Mouse (Mus musculus): ENCODE data around the gene Cldnd2.

- TF ChIP-seq POLR2A (IDR thresholded peaks at IDR 0.05; ENCODE audit: insufficient read depth, low read length) (no peak), CTCF (IDR thresholded peaks at IDR 0.05; ENCODE audit: low read depth, low read length) (no peak), EP300 (IDR thresholded peaks at IDR 0.05; ENCODE audit: insufficient read depth, low read depth, low read length) (no peak)
These were observed 23.4 kb downstream of the Cldnd2 start for GRCm38 (mm10) chr7:43463976-43464375.

All from ES-Bruce4 (cell line).